Mouse (Mus musculus) ovary, postnatal 14 days (tissue): ENCODE measurements around the gene Sertad3.

ENCODE experiments used
- DNase-seq: peaks from one replicate; pipeline ENCODE4 v3.0.0; 2022; ENCODE audit warnings: low spot score

Gene Sertad3

GRCm38 (mm10) chr7:27467648-27468047 lies 5.9 kb upstream of the Sertad3 start:
- DNase-seq = no peak

DNA sequence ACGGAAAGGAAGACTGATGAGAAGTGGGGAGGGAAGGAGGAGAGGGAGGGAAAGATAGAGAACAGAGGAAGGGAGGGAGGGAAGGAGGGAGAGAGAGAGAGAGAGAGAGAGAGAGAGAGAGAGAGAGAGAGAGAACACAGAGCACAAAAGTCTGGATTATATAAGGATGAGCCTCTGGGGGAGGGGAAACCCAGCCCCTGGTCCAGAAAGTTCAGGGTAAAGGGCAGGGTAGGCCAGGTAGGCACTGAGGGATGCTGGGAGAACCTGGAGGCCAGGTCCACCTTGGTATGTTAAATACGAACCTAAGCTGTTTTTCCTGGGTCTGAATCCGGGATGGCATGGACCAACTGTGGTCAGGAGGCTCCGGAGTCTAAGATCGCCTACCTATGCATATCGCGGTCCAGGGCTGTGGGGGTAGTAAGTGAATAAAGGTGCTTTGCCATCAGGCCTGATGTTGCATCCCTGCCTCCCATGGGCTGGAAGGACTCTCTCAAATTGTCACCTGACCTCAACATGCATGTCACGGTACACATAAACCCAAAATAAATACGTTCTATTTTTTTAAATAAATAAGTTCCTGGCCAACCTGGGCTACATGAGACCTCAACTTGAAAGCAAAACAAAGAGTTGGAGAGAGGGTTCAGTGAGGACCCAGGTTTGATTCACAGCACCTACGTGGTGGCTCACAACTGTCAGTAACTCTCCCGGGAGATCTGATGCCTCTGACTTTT lies 2.0 kb upstream of the Sertad3 start:
- DNase-seq = no peak

- DNase-seq = no peak
Observed at GRCm38 (mm10) chr7:27472596-27472995, 972 bp upstream of the Sertad3 start.

DNA sequence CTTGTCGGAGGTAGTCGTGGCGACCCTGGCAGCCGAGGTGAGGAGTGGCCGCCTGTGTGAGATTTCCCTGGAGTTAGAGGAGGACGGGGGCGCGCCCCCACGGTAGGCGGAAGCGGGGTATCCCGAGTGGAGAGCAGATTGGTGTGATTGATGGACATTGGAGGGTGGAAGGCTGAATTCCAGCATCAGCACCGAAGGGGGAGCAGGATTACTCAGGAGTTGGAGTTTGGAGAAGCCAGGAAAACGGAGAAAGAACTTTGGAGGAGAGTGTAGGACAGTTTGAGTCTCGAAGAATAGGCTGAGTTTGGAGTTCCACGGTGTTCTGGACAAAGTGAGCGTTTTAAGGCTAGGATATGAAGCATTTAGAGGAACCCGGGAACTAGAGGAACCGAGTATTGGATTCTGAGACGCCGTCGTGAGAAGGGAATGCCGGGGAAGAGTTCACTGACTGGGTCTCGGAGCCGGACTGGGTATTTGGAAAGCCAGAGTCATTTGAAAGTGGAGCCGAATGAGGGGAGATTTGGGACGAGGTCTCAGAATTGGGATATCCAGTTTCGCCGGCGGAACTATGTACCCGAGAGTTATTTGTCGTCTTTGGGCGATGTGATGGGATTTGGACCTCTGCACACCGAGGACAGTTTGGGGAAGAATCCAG lies 394 bp downstream of the Sertad3 start:
- DNase-seq = no peak

GRCm38 (mm10) chr7:27474490-27474954 lies 954 bp downstream of the Sertad3 start:
- DNase-seq = peak; percentile 95

- DNase-seq = no peak
Observed at GRCm38 (mm10) chr7:27475596-27475995, 2.0 kb downstream of the Sertad3 start.

DNA sequence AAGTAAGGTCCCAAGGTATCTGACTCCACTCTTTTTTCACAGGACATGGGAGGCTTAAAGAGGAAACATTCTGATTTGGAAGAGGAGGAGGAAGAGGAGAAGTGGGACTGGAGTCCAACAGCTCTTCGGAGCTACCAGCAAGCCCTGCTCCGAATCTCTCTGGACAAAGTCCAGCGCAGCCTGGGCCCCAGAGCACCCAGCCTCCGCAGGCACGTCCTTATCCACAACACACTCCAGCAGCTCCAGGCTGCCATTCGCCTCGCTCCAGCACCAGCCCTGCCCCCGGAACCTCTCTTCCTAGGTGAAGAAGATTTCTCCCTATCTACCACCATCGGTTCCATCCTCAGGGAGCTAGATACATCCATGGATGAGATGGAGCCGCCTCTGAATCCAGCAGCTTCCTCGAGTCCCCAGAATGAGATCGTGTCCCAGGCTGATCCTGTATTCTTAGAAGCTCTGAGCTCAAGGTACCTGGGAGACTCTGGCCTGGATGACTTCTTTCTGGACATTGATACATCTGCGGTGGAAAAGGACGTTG lies 2.6 kb downstream of the Sertad3 start:
- no peak for DNase-seq

GRCm38 (mm10) chr7:27478561-27478960 lies 5.0 kb downstream of the Sertad3 start:
- no peak for DNase-seq

DNA sequence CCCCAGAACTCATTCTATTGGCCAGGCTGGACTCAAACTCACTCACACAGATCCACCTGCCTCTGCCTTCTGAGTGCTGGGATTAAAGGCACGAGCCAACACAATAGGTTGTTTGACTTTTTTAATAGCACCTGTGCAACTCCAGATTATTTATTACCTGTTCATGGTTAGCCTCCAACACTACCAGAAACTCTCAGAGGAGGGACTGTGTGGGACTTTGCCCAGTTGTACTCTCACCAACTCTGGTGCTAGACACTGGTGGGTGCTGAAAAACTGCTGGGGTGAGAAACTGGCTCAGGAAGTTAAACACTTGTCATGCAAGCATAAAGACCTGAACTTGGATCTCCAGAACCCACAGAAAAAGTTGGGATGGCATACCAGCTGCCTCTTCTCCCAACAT lies 6.2 kb downstream of the Sertad3 start:
- DNase-seq = no peak

DNA sequence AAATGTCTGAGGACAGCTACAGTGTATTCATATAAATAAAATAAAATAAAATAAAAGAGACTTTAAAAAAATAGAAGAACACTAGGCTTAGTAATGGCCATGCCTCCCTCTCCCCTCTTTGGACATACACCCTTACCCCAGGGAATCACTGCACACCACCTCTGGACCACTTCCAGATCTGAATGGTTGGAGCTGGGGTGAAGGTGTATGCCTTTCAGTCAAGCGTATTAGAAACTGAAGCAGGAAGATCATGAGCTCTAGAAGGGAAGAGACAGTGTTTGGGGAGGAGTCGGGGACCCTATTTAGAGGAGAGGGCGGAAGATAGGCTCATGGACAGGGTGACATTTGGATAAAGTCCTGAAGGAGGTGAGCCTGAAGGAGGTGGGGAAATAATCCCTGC lies 6.9 kb downstream of the Sertad3 start:
- no peak for DNase-seq

- no peak for DNase-seq
Observed at GRCm38 (mm10) chr7:27480927-27481626, 7.5 kb downstream of the Sertad3 start.

DNA sequence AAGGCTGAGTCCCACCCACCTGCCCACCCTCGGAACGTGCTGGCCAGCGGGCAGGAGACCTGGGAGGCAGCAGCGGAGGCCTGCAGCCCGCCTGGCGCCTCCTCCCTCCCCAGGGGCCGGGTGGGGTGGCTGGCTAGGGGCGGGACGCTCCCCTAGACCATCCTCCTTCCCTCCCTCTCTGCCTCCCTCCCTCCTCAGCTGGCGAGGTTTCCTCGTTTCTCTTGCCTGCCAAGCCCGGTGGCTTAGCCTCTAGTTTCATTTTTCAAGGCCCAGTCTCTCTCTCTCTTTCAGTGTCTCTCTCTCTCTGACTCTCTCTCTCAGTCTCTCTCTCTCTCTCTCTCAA lies 8.0 kb downstream of the Sertad3 start:
- DNase-seq = peak; percentile 83

GRCm38 (mm10) chr7:27483860-27484259 lies 10.3 kb downstream of the Sertad3 start:
- no peak for DNase-seq

- DNase-seq = no peak
Observed at GRCm38 (mm10) chr7:27486102-27486769, 12.7 kb downstream of the Sertad3 start.

GRCm38 (mm10) chr7:27486770-27487697 lies 13.5 kb downstream of the Sertad3 start, which contains the start of gene Sertad1:
Gene Sertad1, plus strand, starts transcription at chr7:27486910.
- peak; percentile 99 for DNase-seq

DNA sequence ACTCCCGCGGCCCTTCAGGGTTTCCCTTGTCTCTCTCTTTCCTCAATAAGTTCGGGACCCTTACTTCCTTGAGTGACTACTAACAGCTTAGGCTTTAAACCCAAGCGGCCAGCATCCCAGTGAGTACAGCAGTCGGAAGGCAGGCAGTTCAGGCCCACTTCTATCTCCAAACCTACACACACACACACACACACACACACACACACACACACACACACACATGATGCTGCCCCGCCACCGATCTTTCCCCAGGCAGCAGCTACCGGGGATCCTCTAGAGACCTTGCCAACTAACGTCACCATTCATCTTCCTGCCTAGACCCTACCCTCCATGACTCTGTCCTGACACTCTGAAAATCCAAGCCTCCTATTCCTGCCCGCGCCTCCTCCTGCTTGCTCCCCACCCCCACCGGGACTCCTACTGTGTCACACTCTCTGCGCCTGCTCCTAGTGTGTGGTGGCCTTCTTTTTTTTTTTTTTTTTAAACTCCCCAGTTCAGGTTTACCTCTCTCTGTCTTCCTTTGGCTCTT lies 14.2 kb downstream of the Sertad3 start:
- DNase-seq = no peak

- no peak for DNase-seq
Observed at GRCm38 (mm10) chr7:27489270-27489869, 15.8 kb downstream of the Sertad3 start.

GRCm38 (mm10) chr7:27490227-27490542 lies 16.6 kb downstream of the Sertad3 start:
- no peak for DNase-seq

- peak; percentile 92 for DNase-seq
Observed at GRCm38 (mm10) chr7:27490543-27491329, 17.2 kb downstream of the Sertad3 start.

GRCm38 (mm10) chr7:27491856-27492255 lies 18.3 kb downstream of the Sertad3 start:
- DNase-seq = no peak
